Mouse (Mus musculus) MEL (cell line): ENCODE data around the gene Tgm7. TPM values are rescaled to one million over a fixed set of nuclear protein-coding genes. Genes with fewer than 3 reads are reported as not detected.
A peak's percentile ranks its signal among the peaks of the same experiment; 100 is the strongest.

ENCODE experiments used
- DNase-seq: peaks from one replicate; pipeline ENCODE4 v3.0.0; 2011; ENCODE audit warnings: low read depth, low spot score
- H3K27ac ChIP-seq: 2 replicates; pipeline ENCODE4 v1.5.1; 2012; ENCODE audit warnings: low read depth, mild to moderate bottlenecking, control low read depth, low read length, moderate library complexity; ENCODE audit not compliant: control insufficient read depth
- H3K27me3 ChIP-seq, 2 experiments: fragments of 150-350 bp in 1 of 2; sonication (generic) in 1 of 2; 2 replicates each; pipeline ENCODE4 v1.6.1; 2012; ENCODE audit warnings: low read length in 2 of 2, mild to moderate bottlenecking in 2 of 2, improper control_type of control experiment in 1 of 2, moderate library complexity in 1 of 2; ENCODE audit not compliant: insufficient read depth in 2 of 2, control insufficient read depth in 1 of 2
- H3K36me3 ChIP-seq, 2 experiments: 2 replicates each; pipeline ENCODE4 v1.6.1; 2012 to 2014; ENCODE audit warnings: low read length in 2 of 2, improper control_type of control experiment in 1 of 2, inconsistent platforms in 1 of 2, mild to moderate bottlenecking in 1 of 2; ENCODE audit not compliant: insufficient read depth in 2 of 2, control insufficient read depth in 1 of 2
- H3K4me1 ChIP-seq, 2 experiments: fragments of 150-350 bp in 1 of 2; sonication (generic) in 1 of 2; 2 replicates each; pipeline ENCODE4 v1.6.1; 2012; ENCODE audit warnings: low read length in 2 of 2, improper control_type of control experiment in 1 of 2, mild to moderate bottlenecking in 1 of 2; ENCODE audit not compliant: insufficient read depth in 2 of 2, control insufficient read depth in 1 of 2
- H3K4me3 ChIP-seq, 2 experiments: fragments of 150-350 bp in 1 of 2; sonication (generic) in 1 of 2; 2 replicates each; pipeline ENCODE4 v1.5.1; 2012; ENCODE audit warnings: low read depth in 2 of 2, low read length in 2 of 2, mild to moderate bottlenecking in 2 of 2, moderate library complexity in 2 of 2, control low read depth in 1 of 2, improper control_type of control experiment in 1 of 2; ENCODE audit not compliant: control insufficient read depth in 1 of 2, insufficient read depth in 1 of 2
- H3K79me2 ChIP-seq: 2 replicates; pipeline ENCODE4 v1.6.1; 2012; ENCODE audit warnings: mild to moderate bottlenecking, low read length, moderate library complexity; ENCODE audit not compliant: control insufficient read depth, poor library complexity, insufficient read depth
- H3K9ac ChIP-seq: 2 replicates; pipeline ENCODE4 v1.6.1; 2012; ENCODE audit warnings: low read depth, mild to moderate bottlenecking, control low read depth, low read length, moderate library complexity; ENCODE audit not compliant: control insufficient read depth, poor library complexity, severe bottlenecking
- H3K9me3 ChIP-seq: fragments of 150-350 bp; sonication (generic); replicated peaks from 2 replicates; pipeline ENCODE4 v1.6.1; 2012; ENCODE audit warnings: mild to moderate bottlenecking, low read length, improper control_type of control experiment, moderate library complexity; ENCODE audit not compliant: insufficient read depth
- BHLHE40 ChIP-seq: IDR thresholded peaks from 2 replicates; pipeline ENCODE4 v1.6.1; 2012; ENCODE audit warnings: low read depth, mild to moderate bottlenecking, inconsistent platforms, low read length, improper control_type of control experiment, borderline replicate concordance
- CHD1 ChIP-seq: IDR thresholded peaks from 2 replicates; pipeline ENCODE4 v1.6.1; 2012; ENCODE audit warnings: low read depth, mild to moderate bottlenecking, inconsistent platforms, low read length, improper control_type of control experiment
- CTCF ChIP-seq, 3 experiments: IDR thresholded peaks in 2 of 3; conservative IDR thresholded peaks in 1 of 3; 2 replicates each; pipeline ENCODE4 v1.5.1; 2011 to 2012; ENCODE audit warnings: low read length in 3 of 3, low read depth in 2 of 3, mild to moderate bottlenecking in 2 of 3, improper control_type of control experiment in 1 of 3, inconsistent platforms in 1 of 3, mixed read lengths in 1 of 3, moderate library complexity in 1 of 3; ENCODE audit not compliant: control insufficient read depth in 1 of 3, insufficient read depth in 1 of 3, poor library complexity in 1 of 3, severe bottlenecking in 1 of 3
- E2F4 ChIP-seq: IDR thresholded peaks from 2 replicates; pipeline ENCODE4 v1.6.1; 2011; ENCODE audit warnings: low read depth, low read length, improper control_type of control experiment, borderline replicate concordance
- ELF1 ChIP-seq: IDR thresholded peaks from 2 replicates; pipeline ENCODE4 v1.6.1; 2014; ENCODE audit warnings: low read depth, mild to moderate bottlenecking, inconsistent platforms, low read length, improper control_type of control experiment, moderate library complexity
- EP300 ChIP-seq, 2 experiments: IDR thresholded peaks; 2 replicates each; pipeline ENCODE4 v1.6.1; 2011; ENCODE audit warnings: improper control_type of control experiment in 2 of 2, low read length in 2 of 2, low read depth in 1 of 2, mild to moderate bottlenecking in 1 of 2
- ETS1 ChIP-seq: IDR thresholded peaks from 2 replicates; pipeline ENCODE4 v1.6.1; 2012; ENCODE audit warnings: low read depth, mild to moderate bottlenecking, inconsistent platforms, low read length, improper control_type of control experiment, moderate library complexity
- GABPA ChIP-seq: IDR thresholded peaks from 2 replicates; pipeline ENCODE4 v1.6.1; 2012; ENCODE audit warnings: low read depth, mild to moderate bottlenecking, inconsistent platforms, low read length, improper control_type of control experiment, moderate library complexity
- GATA1 ChIP-seq: IDR thresholded peaks from 2 replicates; pipeline ENCODE4 v1.6.1; 2011; ENCODE audit warnings: low read depth, low read length, improper control_type of control experiment
- HCFC1 ChIP-seq: IDR thresholded peaks from 2 replicates; pipeline ENCODE4 v1.6.1; 2012; ENCODE audit warnings: low read depth, mild to moderate bottlenecking, inconsistent platforms, low read length, improper control_type of control experiment, moderate library complexity
- JUND ChIP-seq: IDR thresholded peaks from 2 replicates; pipeline ENCODE4 v1.6.1; 2011; ENCODE audit warnings: low read depth, mild to moderate bottlenecking, improper control_type of control experiment, low read length
- KAT2A ChIP-seq: conservative IDR thresholded peaks from 2 replicates; pipeline ENCODE4 v1.6.1; 2012; ENCODE audit warnings: low read depth, low read length, improper control_type of control experiment, inconsistent platforms
- MAFK ChIP-seq: IDR thresholded peaks from 2 replicates; pipeline ENCODE4 v1.6.1; 2011; ENCODE audit warnings: low read depth, mild to moderate bottlenecking, low read length, improper control_type of control experiment, borderline replicate concordance
- MEF2A ChIP-seq: IDR thresholded peaks from 2 replicates; pipeline ENCODE4 v1.6.1; 2014; ENCODE audit warnings: low read depth, mild to moderate bottlenecking, inconsistent platforms, low read length, improper control_type of control experiment; ENCODE audit not compliant: poor library complexity, insufficient replicate concordance, severe bottlenecking; ENCODE audit errors: extremely low read depth
- MXI1 ChIP-seq: IDR thresholded peaks from 2 replicates; pipeline ENCODE4 v1.6.1; 2011; ENCODE audit warnings: mild to moderate bottlenecking, low read depth, low read length, improper control_type of control experiment
- MYB ChIP-seq: IDR thresholded peaks from 2 replicates; pipeline ENCODE4 v1.6.1; 2011; ENCODE audit warnings: mild to moderate bottlenecking, low read depth, low read length, improper control_type of control experiment
- MYC ChIP-seq: IDR thresholded peaks from 2 replicates; pipeline ENCODE4 v1.6.1; 2011; ENCODE audit warnings: low read depth, mild to moderate bottlenecking, low read length, improper control_type of control experiment, moderate library complexity
- POLR2A ChIP-seq, 2 experiments: IDR thresholded peaks; 2 replicates each; pipeline ENCODE4 v1.6.1; 2011 to 2012; ENCODE audit warnings: low read length in 2 of 2, mild to moderate bottlenecking in 2 of 2, control low read depth in 1 of 2, improper control_type of control experiment in 1 of 2, low read depth in 1 of 2, moderate library complexity in 1 of 2; ENCODE audit not compliant: control insufficient read depth in 1 of 2, insufficient read depth in 1 of 2, poor library complexity in 1 of 2
- POLR2AphosphoS2 ChIP-seq: IDR thresholded peaks from 2 replicates; pipeline ENCODE4 v1.6.1; 2011; ENCODE audit warnings: low read length, improper control_type of control experiment
- POLR2AphosphoS5 ChIP-seq: IDR thresholded peaks from 2 replicates; pipeline ENCODE4 v1.6.1; 2012; ENCODE audit warnings: low read depth, borderline replicate concordance, mild to moderate bottlenecking, inconsistent platforms, low read length, moderate library complexity, mixed read lengths
- RCOR1 ChIP-seq: IDR thresholded peaks from 2 replicates; pipeline ENCODE4 v1.6.1; 2012; ENCODE audit warnings: low read depth, mild to moderate bottlenecking, inconsistent platforms, low read length, improper control_type of control experiment
- SIN3A ChIP-seq: IDR thresholded peaks from 2 replicates; pipeline ENCODE4 v1.6.1; 2012; ENCODE audit warnings: low read length, improper control_type of control experiment, inconsistent platforms
- SMC3 ChIP-seq: IDR thresholded peaks from 2 replicates; pipeline ENCODE4 v1.6.1; 2011; ENCODE audit warnings: low read depth, low read length, improper control_type of control experiment
- TAL1 ChIP-seq: IDR thresholded peaks from 2 replicates; pipeline ENCODE4 v1.6.1; 2012; ENCODE audit warnings: mild to moderate bottlenecking, inconsistent platforms, low read length, moderate library complexity, mixed read lengths
- TBP ChIP-seq: IDR thresholded peaks from 2 replicates; pipeline ENCODE4 v1.8.0; 2011; ENCODE audit warnings: low read depth, low read length, improper control_type of control experiment
- TCF12 ChIP-seq: IDR thresholded peaks from 2 replicates; pipeline ENCODE4 v1.6.1; 2014; ENCODE audit warnings: low read depth, mild to moderate bottlenecking, inconsistent platforms, low read length, improper control_type of control experiment, moderate library complexity
- USF1 ChIP-seq: IDR thresholded peaks from 2 replicates; pipeline ENCODE4 v1.6.1; 2014; ENCODE audit warnings: low read depth, mild to moderate bottlenecking, inconsistent platforms, low read length, improper control_type of control experiment, moderate library complexity
- ZKSCAN1 ChIP-seq: IDR thresholded peaks from 2 replicates; pipeline ENCODE4 v1.6.1; 2012; ENCODE audit warnings: low read depth, mild to moderate bottlenecking, inconsistent platforms, low read length, improper control_type of control experiment, moderate library complexity
- ZNF384 ChIP-seq: IDR thresholded peaks from 2 replicates; pipeline ENCODE4 v1.6.1; 2012; ENCODE audit warnings: low read depth, mild to moderate bottlenecking, inconsistent platforms, low read length, improper control_type of control experiment
- polyA plus RNA-seq, 2 experiments: library from polyadenylated mRNA; stranded (reverse) in 1 of 2; unstranded in 1 of 2; fragments of >175 nt in 1 of 2; fragments of >200 nt in 1 of 2; gene quantifications; 2 replicates each; pipeline versions ENCODE4 v1.2.1 to v1.2.4; 2012; ENCODE audit warnings: low replicate concordance in 2 of 2, low read depth in 1 of 2; ENCODE audit not compliant: insufficient read length in 2 of 2, insufficient read depth in 1 of 2, missing spikeins in 1 of 2
- total RNA-seq: library from RNA; depleted of rRNA; stranded (reverse); fragments of 300-350 nt; gene quantifications from 2 replicates; pipeline ENCODE4 v1.2.3, GENCODE M21; 2012

Gene Tgm7
- total and polyA plus RNA-seq, 3 experiments, result not detected

- no peak for DNase-seq
- Histone ChIP-seq H3K27me3 (peaks cover 0 to 3% of the 10 kb centered on the region in 2 experiments; a peak in 2 of 4 replicates), H3K79me2 (no peaks in the 10 kb centered on the region), H3K27ac (no peak overlapping the region), H3K4me3 (no peak overlapping the region), H3K4me1 (0 out of 4 replicates have a peak, but pooled peaks cover 0 to 2% of the 10 kb centered on the region in 2 experiments), H3K9ac (no peak overlapping the region), H3K9me3 (no peaks in the 10 kb centered on the region), H3K36me3 (no peaks in the 10 kb centered on the region)
- no peak for TF ChIP-seq ZKSCAN1
- no peak for TF ChIP-seq MAFK
- no peak for TF ChIP-seq POLR2AphosphoS5
- no peak for TF ChIP-seq E2F4
- TF ChIP-seq SMC3, result no peak
- no peak for TF ChIP-seq KAT2A
- no peak for TF ChIP-seq MYC
- TF ChIP-seq RCOR1, result no peak
- no peak for TF ChIP-seq ELF1
- TF ChIP-seq JUND, result no peak
- TF ChIP-seq BHLHE40, result no peak
- no peak for TF ChIP-seq MXI1
- TF ChIP-seq MEF2A, result no peak
- no peak for TF ChIP-seq TAL1
- TF ChIP-seq CTCF (IDR thresholded peaks at IDR 0.05 in 2 of 3, conservative IDR thresholded peaks at IDR 0.05 in 1 of 3; ENCODE audit: control insufficient read depth in 1 of 3, insufficient read depth in 1 of 3, low read depth in 2 of 3, low read length in 3 of 3, poor library complexity in 1 of 3, severe bottlenecking in 1 of 3), result no peak
- TF ChIP-seq GABPA, result no peak
- TF ChIP-seq TBP, result no peak
- no peak for TF ChIP-seq ETS1
These were observed 34.8 kb downstream of the Tgm7 start for GRCm38 (mm10) chr2:121074747-121075146.

DNA sequence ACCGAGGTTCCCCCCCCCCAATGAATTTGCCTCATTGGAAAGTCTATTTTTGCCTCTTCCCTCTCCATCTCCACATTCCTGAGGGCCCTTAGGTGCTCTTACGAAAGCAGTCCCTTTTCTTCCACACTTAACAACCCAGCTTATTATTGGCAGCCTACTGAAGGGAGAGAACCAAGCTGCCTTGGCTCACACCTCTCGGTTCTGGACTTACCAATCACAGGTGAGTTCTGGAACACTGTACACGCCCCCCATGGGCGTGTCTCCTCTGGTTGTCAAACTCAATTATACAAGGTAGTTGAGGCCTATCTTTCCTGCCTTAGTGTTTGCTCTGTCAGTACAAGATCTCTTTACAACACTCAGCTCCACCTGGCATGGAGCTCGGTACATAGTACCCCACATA is 37.7 kb downstream of the Tgm7 start:
- no peak for TF ChIP-seq USF1
- no peak for TF ChIP-seq CTCF (IDR thresholded peaks at IDR 0.05 in 2 of 3, conservative IDR thresholded peaks at IDR 0.05 in 1 of 3; ENCODE audit: control insufficient read depth in 1 of 3, insufficient read depth in 1 of 3, low read depth in 2 of 3, low read length in 3 of 3, poor library complexity in 1 of 3, severe bottlenecking in 1 of 3)
- TF ChIP-seq HCFC1, result no peak
- no peak for TF ChIP-seq TBP
- TF ChIP-seq ZNF384, result no peak
- no peak for TF ChIP-seq POLR2A (IDR thresholded peaks at IDR 0.05; ENCODE audit: control insufficient read depth in 1 of 2, insufficient read depth in 1 of 2, low read depth in 1 of 2, low read length in 2 of 2, poor library complexity in 1 of 2)
- no peak for TF ChIP-seq EP300 (IDR thresholded peaks at IDR 0.05; ENCODE audit: low read depth in 1 of 2, low read length in 2 of 2)
- no peak for TF ChIP-seq CHD1
- TF ChIP-seq MYB, result no peak
- TF ChIP-seq MXI1, result no peak
- no peak for TF ChIP-seq E2F4
- no peak for TF ChIP-seq GATA1
- TF ChIP-seq GABPA, result no peak
- TF ChIP-seq SIN3A, result no peak
- TF ChIP-seq POLR2AphosphoS2, result no peak
- no peak for TF ChIP-seq TCF12
- TF ChIP-seq ZKSCAN1, result no peak
- TF ChIP-seq POLR2AphosphoS5, result no peak
- DNase-seq, result peak; percentile 58

More for the DNA sequence above, 37.7 kb downstream of the Tgm7 start:
- H3K36me3 ChIP-seq, result no peaks in the 10 kb centered on the region
- no peak overlapping the region for H3K9ac ChIP-seq
- no peak overlapping the region for H3K4me3 ChIP-seq
- no peaks in the 10 kb centered on the region for H3K9me3 ChIP-seq
- peaks cover 2 to 3% of the 10 kb centered on the region in 2 experiments; a peak in 3 of 4 replicates for H3K27me3 ChIP-seq
- H3K79me2 ChIP-seq, result no peaks in the 10 kb centered on the region
- no peaks in the 10 kb centered on the region for H3K4me1 ChIP-seq
- H3K27ac ChIP-seq, result no peak overlapping the region
